Mouse (Mus musculus) layer of hippocampus, adult 9-11 months (tissue): Measurements from ENCODE around the gene Hs3st3b1.

Source experiments
- DNase-seq: peaks from one replicate; pipeline ENCODE4 v3.0.0; 2022

Hs3st3b1 gene

DNA sequence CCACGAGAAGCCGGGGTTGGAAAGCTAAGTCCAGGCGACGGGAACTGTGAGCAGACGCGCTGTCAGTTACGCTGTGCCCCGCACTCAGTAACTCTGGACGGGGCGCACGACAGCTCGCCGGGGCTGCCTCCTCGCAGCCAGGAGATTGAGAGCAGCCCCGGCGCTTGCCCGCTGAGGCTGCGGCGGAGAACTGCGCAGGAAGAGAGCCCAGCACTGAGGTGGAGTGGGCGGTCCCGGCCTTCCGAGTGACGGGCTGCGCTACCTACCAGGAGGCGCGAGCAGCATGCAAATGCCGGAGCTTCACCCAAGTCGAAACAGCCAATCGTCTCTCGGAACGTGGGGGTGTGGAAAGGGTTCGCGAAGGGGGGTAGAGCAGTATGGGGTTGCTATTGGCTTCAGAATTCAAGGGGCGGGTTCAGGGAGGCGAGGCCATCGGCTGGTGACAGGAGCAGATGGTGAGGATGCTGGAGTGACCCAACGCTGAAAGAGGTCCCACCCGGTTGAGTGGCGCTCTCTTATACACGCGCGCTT lies at the start of gene Hs3st3b1:
Gene Hs3st3b1 (minus strand): TSS at position 200 of the 531 bp plus-strand sequence.
- peak; percentile 90 for DNase-seq

DNA sequence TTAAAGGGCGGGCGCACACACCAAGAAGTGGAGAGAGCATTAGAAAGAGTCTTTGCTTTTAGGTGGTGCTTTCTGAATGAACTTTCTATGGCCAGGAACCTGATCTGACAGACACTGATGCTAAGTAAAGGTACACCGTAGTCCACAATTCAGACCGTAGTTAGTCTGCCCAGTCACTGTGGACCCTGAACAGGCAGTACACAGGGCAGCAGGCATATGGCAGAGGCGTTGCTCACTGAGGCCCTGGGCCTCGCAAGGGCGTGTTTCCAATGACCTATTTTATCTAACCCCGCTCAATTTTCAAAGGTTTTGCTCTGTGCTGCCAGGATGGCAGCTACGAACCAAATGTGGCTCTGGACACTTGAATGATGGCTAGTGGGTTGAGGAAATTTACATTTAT lies 49.4 kb upstream of the Hs3st3b1 start:
- DNase-seq: no peak

- DNase-seq: no peak
These were observed 48.7 kb upstream of the Hs3st3b1 start for GRCm38 (mm10) chr11:63970818-63971217.

DNA sequence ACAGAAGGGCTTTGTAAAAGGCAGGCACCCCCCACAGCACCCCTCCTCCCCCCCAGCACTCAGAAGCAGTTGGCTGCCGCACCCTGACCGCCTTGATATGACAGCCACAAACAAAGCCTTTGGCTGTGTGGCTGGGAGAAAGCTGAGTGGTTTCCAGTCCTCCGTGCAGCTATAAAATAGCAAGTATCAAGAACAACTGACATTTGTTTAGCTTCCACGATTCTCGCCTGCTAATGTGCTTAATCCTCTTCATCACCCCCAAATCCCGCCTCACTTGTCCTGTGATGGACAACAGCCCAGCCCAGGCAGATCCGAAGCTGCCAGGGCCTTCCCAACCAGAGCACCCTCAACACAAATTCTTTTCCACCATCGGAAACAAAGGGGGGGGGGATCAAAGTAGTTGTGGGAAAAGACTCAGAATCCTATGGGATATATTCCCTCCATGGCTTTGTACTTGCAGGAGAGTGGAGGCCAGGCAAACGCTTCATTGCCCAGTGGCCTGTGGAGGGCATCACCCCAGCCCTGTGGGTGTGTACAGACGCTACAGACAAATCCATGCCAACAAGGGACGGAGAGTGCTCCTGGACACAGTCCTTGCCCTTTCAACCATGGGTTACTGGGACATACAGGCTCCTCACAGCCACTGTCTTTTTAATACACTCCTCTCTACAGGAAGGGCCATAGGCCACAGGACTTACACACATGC lies 47.3 kb upstream of the Hs3st3b1 start:
- DNase-seq: peak; percentile 35

GRCm38 (mm10) chr11:63968388-63969035 lies 46.4 kb upstream of the Hs3st3b1 start:
- no peak for DNase-seq

- DNase-seq: no peak
These were observed 45.7 kb upstream of the Hs3st3b1 start for GRCm38 (mm10) chr11:63967641-63968387.

DNA sequence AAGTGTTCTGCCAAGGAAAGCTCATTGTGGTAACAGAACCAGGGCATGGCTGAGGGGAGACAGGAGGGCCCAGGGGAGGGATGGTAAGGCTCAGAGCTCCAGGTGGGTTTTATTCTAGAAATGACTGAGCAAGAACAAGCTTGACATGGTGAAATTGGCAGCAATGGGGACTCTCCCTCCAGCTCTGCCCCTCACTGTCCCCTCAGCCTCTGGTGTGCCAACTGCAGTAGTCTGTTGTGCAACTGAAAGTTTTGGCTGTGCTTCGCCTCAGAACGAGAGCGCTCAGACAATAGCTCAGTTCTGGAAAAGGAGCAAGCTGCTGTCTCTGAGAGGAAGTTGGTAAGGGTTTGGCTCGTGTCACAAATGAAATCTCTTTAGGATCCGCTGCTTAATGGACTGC lies 43.3 kb upstream of the Hs3st3b1 start:
- DNase-seq: peak; percentile 11

DNA sequence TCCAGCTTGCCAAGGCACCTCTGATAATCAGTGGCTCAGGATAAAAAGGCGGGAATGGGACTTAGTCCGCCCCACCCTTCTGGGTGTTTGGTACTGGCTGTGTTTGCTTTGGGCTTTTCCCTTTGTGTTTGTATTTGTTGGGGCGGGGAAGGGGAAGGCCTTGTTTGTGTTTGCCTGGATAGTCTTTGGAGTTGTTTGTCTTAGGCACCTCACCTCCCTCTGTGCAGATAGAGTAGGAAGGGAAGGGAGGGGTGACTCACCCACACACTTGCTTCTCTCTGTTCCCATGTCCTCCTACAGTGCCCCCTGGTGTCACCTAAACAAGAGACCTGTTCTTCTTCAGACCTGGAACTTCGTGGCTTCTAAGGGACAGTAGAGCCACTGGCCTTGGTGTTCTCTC lies 35.1 kb upstream of the Hs3st3b1 start:
- no peak for DNase-seq

GRCm38 (mm10) chr11:63956748-63957147 lies 34.7 kb upstream of the Hs3st3b1 start:
- no peak for DNase-seq

- DNase-seq: no peak
These were observed 31.8 kb upstream of the Hs3st3b1 start for GRCm38 (mm10) chr11:63953887-63954286.

DNA sequence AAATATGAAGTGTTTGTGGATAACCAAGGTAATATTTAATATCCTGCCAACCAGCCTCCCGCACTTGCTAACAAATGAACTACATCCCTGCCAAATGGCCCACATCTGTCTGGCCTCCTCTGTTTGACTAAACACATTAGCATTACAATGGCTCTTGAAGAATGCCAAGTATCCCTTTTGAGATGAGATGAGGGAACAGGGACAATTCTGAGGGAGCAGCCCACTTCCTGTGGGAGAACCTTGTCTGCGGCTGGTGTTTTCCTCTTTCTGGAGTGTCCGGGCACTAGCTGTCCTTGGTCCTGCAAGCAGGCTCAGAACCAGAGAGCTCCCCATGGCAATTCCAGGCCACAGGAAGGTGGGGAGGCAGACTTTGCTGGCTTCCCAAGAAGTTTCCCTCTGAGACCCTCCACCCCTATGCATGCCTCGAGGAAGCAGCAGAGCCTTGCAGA lies 30.7 kb upstream of the Hs3st3b1 start:
- DNase-seq: no peak

DNA sequence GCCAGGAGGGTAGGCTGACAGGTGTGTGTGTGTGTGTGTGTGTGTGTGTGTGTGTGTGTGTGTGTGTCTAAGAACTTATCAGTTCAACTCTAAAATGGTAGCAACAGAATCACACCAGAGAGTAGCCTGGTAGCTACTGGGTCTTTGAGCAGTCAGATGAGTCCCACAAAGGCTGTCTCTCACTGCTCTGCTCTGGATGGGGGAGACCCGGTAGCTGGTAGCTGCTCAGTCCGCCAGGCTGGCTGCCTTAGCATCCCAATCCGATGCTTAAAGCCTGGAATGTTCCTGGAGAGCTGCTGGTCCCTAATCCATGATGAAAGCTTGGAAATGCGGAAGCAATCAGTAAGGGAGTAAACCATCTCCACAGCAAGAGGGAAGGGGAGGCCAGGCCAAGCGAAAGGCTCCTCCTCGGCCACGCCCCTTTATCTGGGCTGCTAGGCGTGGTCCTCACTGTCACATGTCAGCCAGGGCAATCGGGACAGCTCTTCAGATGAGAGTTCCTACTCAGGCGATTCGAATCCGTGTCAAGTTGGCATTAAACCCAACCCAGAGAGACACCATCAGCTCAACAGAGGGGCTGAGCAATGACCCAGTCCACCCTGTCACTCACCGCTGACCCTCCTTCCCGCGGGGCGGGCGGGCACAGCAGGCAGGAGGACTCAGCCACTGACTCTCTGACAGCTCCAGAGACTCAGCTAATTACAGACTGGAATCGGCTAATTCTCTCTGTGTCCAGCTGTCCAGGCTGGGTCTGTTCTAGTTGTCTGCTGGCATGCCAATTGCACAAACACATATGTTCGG lies 29.9 kb upstream of the Hs3st3b1 start:
- DNase-seq: no peak

- DNase-seq: no peak
These were observed 26.3 kb upstream of the Hs3st3b1 start for GRCm38 (mm10) chr11:63948371-63948770.

DNA sequence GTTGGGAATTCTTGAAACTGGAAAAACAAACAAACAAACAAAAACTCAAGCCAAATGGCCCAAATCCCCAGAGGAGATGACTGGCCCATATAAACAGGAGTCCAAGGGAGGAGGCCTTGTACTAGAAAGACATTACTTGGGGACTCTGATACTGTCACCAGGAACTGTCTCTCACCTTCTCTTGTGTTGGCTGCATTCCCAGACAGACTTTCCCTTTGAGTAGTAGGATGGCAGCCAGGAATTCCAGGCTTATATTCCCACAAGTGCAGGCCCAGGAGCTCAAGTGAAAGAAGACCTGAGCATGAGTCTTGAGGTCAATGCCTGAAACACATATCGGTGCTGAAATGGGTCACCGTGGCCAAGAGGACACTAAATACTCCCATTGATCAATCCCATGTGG lies 24.9 kb upstream of the Hs3st3b1 start:
- DNase-seq: no peak

GRCm38 (mm10) chr11:63943947-63944346 lies 21.9 kb upstream of the Hs3st3b1 start:
- DNase-seq: no peak

GRCm38 (mm10) chr11:63943268-63943890 lies 21.3 kb upstream of the Hs3st3b1 start:
- DNase-seq: no peak

DNA sequence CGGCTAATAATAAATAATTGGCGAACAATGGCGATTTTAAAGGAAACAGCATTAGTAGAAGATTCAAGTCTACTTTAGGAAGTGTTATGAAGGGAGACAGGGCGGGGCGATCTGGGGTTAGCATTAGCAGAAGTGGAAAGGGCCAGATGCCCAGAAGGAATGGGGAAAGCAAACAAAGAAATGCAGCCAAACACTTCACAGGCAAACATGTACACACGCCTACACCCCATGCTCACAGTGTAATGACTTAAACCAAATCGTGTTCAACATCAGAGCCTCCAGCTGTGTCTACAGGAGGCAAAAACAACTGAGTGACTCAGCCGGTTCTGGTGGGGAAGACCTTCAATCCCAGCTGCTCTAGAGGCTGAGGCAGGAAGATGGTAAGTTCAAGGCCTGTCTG lies 20.1 kb upstream of the Hs3st3b1 start:
- DNase-seq: no peak

DNA sequence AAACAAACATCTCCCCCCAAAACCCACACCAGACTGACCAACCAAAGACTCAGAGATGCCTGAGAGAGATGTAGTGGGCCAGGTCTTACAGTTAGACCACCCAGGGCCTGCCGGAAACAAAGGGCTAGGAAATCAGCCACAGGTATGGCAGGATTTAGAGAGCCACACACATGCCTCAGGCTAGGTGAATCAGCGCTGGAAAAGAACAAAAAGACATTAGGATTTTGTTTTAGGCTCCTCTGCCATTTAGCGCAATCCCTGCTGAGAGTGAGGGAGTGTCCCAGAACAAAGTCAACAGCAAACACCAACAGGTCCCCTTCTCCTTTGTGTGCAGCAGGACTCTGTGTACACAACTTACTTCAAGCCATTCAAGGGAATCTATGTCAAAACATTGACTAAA lies 14.6 kb upstream of the Hs3st3b1 start:
- no peak for DNase-seq

DNA sequence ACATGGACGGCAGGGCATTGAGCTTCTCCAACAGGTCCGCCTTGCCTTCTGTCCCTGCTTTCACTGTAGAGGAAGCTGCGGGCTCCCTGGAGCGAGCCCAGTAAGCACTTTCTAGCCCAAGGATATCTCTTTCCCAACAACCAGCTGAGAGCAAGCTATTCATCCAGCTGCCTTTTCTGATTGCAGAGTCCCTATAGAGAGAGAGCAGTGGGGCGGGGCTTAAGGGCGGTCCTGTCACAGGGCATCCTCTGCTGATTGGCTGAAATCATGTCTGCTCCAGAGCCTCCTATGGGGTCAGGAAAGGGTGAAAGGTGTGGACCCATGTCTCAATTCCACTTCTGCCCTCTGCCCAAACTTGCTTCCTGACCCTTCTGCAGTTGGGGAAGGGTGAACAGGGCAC lies 4.8 kb upstream of the Hs3st3b1 start:
- DNase-seq: no peak

- DNase-seq: peak; percentile 63
These were observed 3.1 kb upstream of the Hs3st3b1 start for GRCm38 (mm10) chr11:63925161-63925582.

GRCm38 (mm10) chr11:63924286-63924930 lies 2.3 kb upstream of the Hs3st3b1 start:
- DNase-seq: no peak

DNA sequence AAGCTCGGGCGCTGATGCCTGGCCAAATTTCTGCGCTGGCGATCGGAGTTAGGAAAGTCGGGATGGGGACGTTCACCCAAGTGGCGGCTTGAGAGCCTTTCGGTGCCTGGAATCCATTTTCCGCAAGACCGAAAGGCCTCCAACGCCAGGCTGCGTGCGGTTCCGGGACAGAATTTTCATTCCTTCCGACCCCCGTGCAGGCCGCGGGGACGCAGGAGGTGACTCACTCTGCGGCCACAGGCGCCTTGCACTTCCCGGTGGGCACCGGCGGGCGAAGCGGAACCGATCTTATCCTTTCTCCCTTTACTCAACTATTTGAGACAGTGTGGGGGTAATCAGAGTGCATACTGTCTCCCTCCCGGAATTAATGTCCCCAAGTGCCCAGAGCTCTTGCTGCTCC lies 1.3 kb upstream of the Hs3st3b1 start:
- DNase-seq: no peak
